Mouse (Mus musculus) liver, embryonic 14.5 days (tissue): ENCODE data around the gene Cfdp1.

ENCODE experiments used
- CTCF ChIP-seq: IDR thresholded peaks from 2 replicates; pipeline ENCODE4 v1.5.1; 2016; ENCODE audit warnings: antibody characterized with exemption, low read depth, control low read depth
- EP300 ChIP-seq: IDR thresholded peaks from 2 replicates; pipeline ENCODE4 v1.6.1; 2016; ENCODE audit warnings: antibody characterized with exemption, low read depth

DNA sequence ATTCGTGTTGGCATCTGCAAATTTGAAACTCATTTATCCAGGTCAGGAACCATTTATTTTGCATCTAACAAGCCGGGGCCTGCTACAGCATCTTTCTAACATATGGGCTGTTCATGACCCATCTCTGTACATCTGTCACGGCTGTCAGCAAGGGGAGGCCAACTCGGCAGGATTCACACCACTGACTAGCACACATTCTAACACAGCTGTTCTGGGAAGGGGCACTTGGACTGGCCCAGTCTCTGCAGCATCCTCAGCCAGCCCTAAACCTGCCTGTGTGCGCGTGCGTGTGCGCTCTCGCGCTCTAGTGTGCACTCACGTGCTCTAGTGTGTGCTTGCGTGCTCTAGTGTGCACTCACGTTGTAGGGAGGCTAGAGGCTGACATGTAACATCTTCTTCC lies 93.4 kb downstream of the Cfdp1 start:
- TF ChIP-seq CTCF, result no peak
- TF ChIP-seq EP300, result no peak
